Mouse (Mus musculus) heart, postnatal 0 days (tissue): Measurements from ENCODE around the gene St5.

Source experiments
- CTCF ChIP-seq: IDR thresholded peaks from 2 replicates; pipeline ENCODE4 v1.5.1; 2016; ENCODE audit warnings: antibody characterized with exemption, control low read depth, low read depth
- EP300 ChIP-seq: IDR thresholded peaks from 2 replicates; pipeline ENCODE4 v1.6.1; 2016; ENCODE audit warnings: antibody characterized with exemption, low read depth

GRCm38 (mm10) chr7:109529741-109530140 lies 173.7 kb downstream of the St5 start:
- TF ChIP-seq CTCF, result no peak
- no peak for TF ChIP-seq EP300
